ENCODE assay signal across 8 mouse cellular contexts in genomic region chr1:87620211-87620668, GRCm38 (mm10). TPM values are rescaled to one million over a fixed set of nuclear protein-coding genes. Genes with fewer than 3 reads are reported as not detected.
DNase-seq lines count a peak whose midpoint lies in the region; ATAC-seq and TF ChIP-seq lines count a peak whose summit lies in the region.

Gene Inpp5d (plus strand): TSS chr1:87620312.

- H3K36me3 ChIP-seq in heart, embryonic 12.5 days = no peaks in the 10 kb centered on the region

- ATAC-seq in heart, embryonic 12.5 days (ENCODE audit: insufficient number of reproducible peaks, low FRiP score) = peak; percentile 44

- WGBS in heart, embryonic 12.5 days = 70% methylated on average over 12 of the region's 12 CpGs
- WGBS in lung, adult 2 months = 48% methylated on average over 12 of the region's 12 CpGs

- H3K27me3 ChIP-seq in heart, embryonic 12.5 days (replicated peaks) = no peaks in the 10 kb centered on the region

- DNase-seq in CD8-positive naive resting alpha-beta T cell, adult 2 months (ENCODE audit: low read depth in 2 of 2, low spot score in 2 of 2) = peak; percentile 45 to 48
- DNase-seq in adrenal gland, adult 8-10 months = no peak
- peak; percentile 20 to 41 for DNase-seq in kidney, postnatal 4 days
- peak; percentile 43 for DNase-seq in lung, adult 2 months
- DNase-seq in spleen, postnatal 4 days (ENCODE audit: low spot score in 2 of 2) = peak; percentile 59 to 80
- no peak for DNase-seq in cerebellum, postnatal 25 days
- DNase-seq in Muller cell, postnatal 12 days (ENCODE audit: inconsistent ontology term) = no peak

- H3K4me3 ChIP-seq in heart, embryonic 12.5 days = peak within 1 kb of the TSS; percentile 29
- peak within 1 kb of the TSS; percentile 85 for H3K4me3 ChIP-seq in lung, adult 2 months (replicated peaks; ENCODE audit: extremely low read depth, low read depth, low read length)

- TF ChIP-seq POLR2A in lung, adult 2 months (IDR thresholded peaks at IDR 0.05; ENCODE audit: borderline replicate concordance, extremely low read depth, low read depth, low read length) = peak; percentile 63; the same call in 1 of the 2 replicates

- peak within 1 kb of the TSS; percentile 5; the same call in 1 of the 2 replicates for H3K27ac ChIP-seq in heart, embryonic 12.5 days (ENCODE audit: poor library complexity, severe bottlenecking)

- peaks cover 28% of the 10 kb centered on the region for H3K4me1 ChIP-seq in heart, embryonic 12.5 days (replicated peaks)
- peaks cover 6% of the 10 kb centered on the region for H3K4me1 ChIP-seq in lung, adult 2 months (ENCODE audit: control insufficient read depth, insufficient read depth, low read length)

- H3K9me3 ChIP-seq in heart, embryonic 12.5 days (replicated peaks) = no peaks in the 10 kb centered on the region

- no peak for TF ChIP-seq CTCF in lung, adult 2 months (IDR thresholded peaks at IDR 0.05; ENCODE audit: insufficient read depth, low read length)

- peak within 1 kb of the TSS; percentile 58 for H3K9ac ChIP-seq in heart, embryonic 12.5 days

- peak within 1 kb of the TSS; percentile 53 for H3K4me2 ChIP-seq in heart, embryonic 12.5 days

RNA-seq across cellular contexts. Expression of gene Inpp5d, which starts in this region (rescaled TPM):
- 10 to 100 TPM; 16.8 to 37.9 (median 21.4) TPM for total RNA-seq in adrenal gland, adult 8-10 months (2022)
- polyA plus RNA-seq in heart, embryonic 12.5 days (2016; fragmentation: Nextera tagmentation; extraction: Ambion mirVana) = 5.9 and 7.9 TPM in 2 replicates
- 86.5 and 123 TPM in 2 replicates for polyA plus RNA-seq in lung, adult 2 months (2012; rRNA removed)

Comparison
In these comparisons a context has a peak if more than half of its experiments do, and no peak if none do; other contexts are left out.
1. DNase-seq: peak in CD8-positive naive resting alpha-beta T cell, adult 2 months (2 of 2), kidney, postnatal 4 days (2 of 2), lung, adult 2 months (single experiment) and spleen, postnatal 4 days (2 of 2); none in adrenal gland, adult 8-10 months (single experiment), cerebellum, postnatal 25 days (0 of 2) and Muller cell, postnatal 12 days (single experiment).